Comparison of ENCODE assay signal across 24 mouse cellular contexts in the genomic region with DNA sequence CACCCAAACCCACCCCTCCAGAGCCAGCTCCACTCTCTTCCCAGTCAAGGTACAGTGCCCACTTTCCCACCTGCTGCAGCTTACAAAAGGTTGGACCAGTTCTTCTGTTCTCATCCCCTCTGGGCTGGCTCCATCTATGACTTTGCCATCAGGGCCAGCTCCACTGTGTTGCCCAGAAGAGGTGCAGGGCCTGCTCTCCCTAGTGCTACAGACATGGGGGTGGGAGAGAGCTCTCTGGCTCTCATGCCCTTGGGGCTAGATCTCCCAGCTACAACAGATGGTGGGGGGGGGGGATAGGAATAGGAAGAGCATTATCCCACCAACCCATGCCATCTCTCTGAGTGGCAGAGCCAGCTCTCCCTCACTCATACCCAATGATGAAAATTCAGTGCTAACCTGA.
DNase-seq lines count a peak whose midpoint lies in the region; ATAC-seq and TF ChIP-seq lines count a peak whose summit lies in the region.
"Had no signal": no experiment of that assay in that cellular context is flagged by ENCODE, and none has a peak within 500 bp of the region (broad histone marks: within the 10 kb centered on the region; RNA-seq: fewer than 3 reads in every experiment).

No protein-coding gene starts in this region.

- H3K9ac ChIP-seq in forebrain, embryonic 15.5 days (replicated peaks): no peak overlapping the region
- no peak overlapping the region for H3K9ac ChIP-seq in forebrain, embryonic 14.5 days (ENCODE audit: low read length)
- H3K9ac ChIP-seq in hindbrain, embryonic 12.5 days: no peak overlapping the region
- H3K9ac ChIP-seq in hindbrain, postnatal 0 days (replicated peaks; ENCODE audit: low read length): no peak overlapping the region
- H3K9ac ChIP-seq: embryonic facial prominence, embryonic 13.5 days; heart, embryonic 12.5 days; heart, embryonic 15.5 days; hindbrain, embryonic 14.5 days had no signal

- no peak overlapping the region for H3K27ac ChIP-seq in forebrain, embryonic 15.5 days (replicated peaks)
- no peak overlapping the region for H3K27ac ChIP-seq in forebrain, embryonic 14.5 days (ENCODE audit: low read depth, low read length)
- H3K27ac ChIP-seq in hindbrain, embryonic 12.5 days: no peak overlapping the region
- H3K27ac ChIP-seq in hindbrain, postnatal 0 days: no peak overlapping the region
- H3K27ac ChIP-seq: embryonic facial prominence, embryonic 13.5 days; heart, embryonic 15.5 days; hindbrain, embryonic 10.5 days; hindbrain, embryonic 14.5 days had no signal

- peak; percentile 9 to 13 for DNase-seq in cerebellum, postnatal 14 days
- DNase-seq in cerebellum, postnatal 4 days (ENCODE audit: low spot score in 2 of 2): no peak
- no peak for DNase-seq in forebrain, embryonic 14.5 days (ENCODE audit: low spot score)
- no peak for DNase-seq in hindbrain, postnatal 0 days (ENCODE audit: low spot score)
- DNase-seq: adrenal gland, postnatal 10 days; B cell, adult 2 months; cerebellum, adult 18-20 months; cerebellum, adult 9-10 months; gastrocnemius, postnatal 25 days; heart, adult 18-20 months; heart, postnatal 10 days; heart, postnatal 36 days; kidney, adult 2 months had no signal

- peak; percentile 75 for ATAC-seq in forebrain, embryonic 15.5 days (replicated peaks)
- no peak for ATAC-seq in forebrain, embryonic 14.5 days
- peak; percentile 11; the same call in 1 of the 2 replicates for ATAC-seq in hindbrain, embryonic 12.5 days (ENCODE audit: low FRiP score)
- no peak for ATAC-seq in hindbrain, postnatal 0 days
- ATAC-seq: intestine, postnatal 0 days; Patski had no signal

- H3K4me1 ChIP-seq in forebrain, embryonic 15.5 days: no peaks in the 10 kb centered on the region
- no peaks in the 10 kb centered on the region for H3K4me1 ChIP-seq in forebrain, embryonic 14.5 days (ENCODE audit: control insufficient read depth, insufficient read depth, low read length)
- no peaks in the 10 kb centered on the region for H3K4me1 ChIP-seq in hindbrain, embryonic 12.5 days
- H3K4me1 ChIP-seq in hindbrain, postnatal 0 days (ENCODE audit: insufficient read depth, low read length): no peaks in the 10 kb centered on the region
- H3K4me1 ChIP-seq: embryonic facial prominence, embryonic 13.5 days; heart, embryonic 12.5 days; heart, embryonic 15.5 days; hindbrain, embryonic 10.5 days had no signal

- H3K9me3 ChIP-seq in forebrain, embryonic 15.5 days: no peaks in the 10 kb centered on the region
- H3K9me3 ChIP-seq in forebrain, embryonic 14.5 days (replicated peaks; ENCODE audit: control insufficient read depth, low read length): no peaks in the 10 kb centered on the region
- no peaks in the 10 kb centered on the region for H3K9me3 ChIP-seq in hindbrain, embryonic 12.5 days (replicated peaks)
- no peaks in the 10 kb centered on the region for H3K9me3 ChIP-seq in hindbrain, postnatal 0 days (ENCODE audit: low read length)
- H3K9me3 ChIP-seq: embryonic facial prominence, embryonic 13.5 days; heart, embryonic 12.5 days; heart, embryonic 15.5 days; hindbrain, embryonic 10.5 days had no signal

- no peak overlapping the region for H3K4me2 ChIP-seq in forebrain, embryonic 15.5 days (replicated peaks)
- H3K4me2 ChIP-seq in forebrain, embryonic 14.5 days (ENCODE audit: low read length): no peak overlapping the region
- H3K4me2 ChIP-seq in hindbrain, embryonic 12.5 days (replicated peaks): no peak overlapping the region
- H3K4me2 ChIP-seq in hindbrain, postnatal 0 days (ENCODE audit: low read depth, low read length): no peak overlapping the region
- H3K4me2 ChIP-seq: embryonic facial prominence, embryonic 13.5 days; heart, embryonic 12.5 days; heart, embryonic 15.5 days; hindbrain, embryonic 14.5 days had no signal

- no peaks in the 10 kb centered on the region for H3K36me3 ChIP-seq in forebrain, embryonic 15.5 days
- no peaks in the 10 kb centered on the region for H3K36me3 ChIP-seq in forebrain, embryonic 14.5 days (ENCODE audit: control insufficient read depth, insufficient read depth, low read length)
- no peaks in the 10 kb centered on the region for H3K36me3 ChIP-seq in hindbrain, embryonic 12.5 days
- no peaks in the 10 kb centered on the region for H3K36me3 ChIP-seq in hindbrain, postnatal 0 days (ENCODE audit: insufficient read depth, low read length)
- H3K36me3 ChIP-seq: embryonic facial prominence, embryonic 13.5 days; G1E; heart, embryonic 12.5 days; heart, embryonic 15.5 days; hindbrain, embryonic 10.5 days had no signal

- no peaks in the 10 kb centered on the region for H3K27me3 ChIP-seq in forebrain, embryonic 15.5 days
- H3K27me3 ChIP-seq in forebrain, embryonic 14.5 days (replicated peaks; ENCODE audit: control insufficient read depth, insufficient read depth, low read length): no peaks in the 10 kb centered on the region
- no peaks in the 10 kb centered on the region for H3K27me3 ChIP-seq in hindbrain, embryonic 12.5 days
- no peaks in the 10 kb centered on the region for H3K27me3 ChIP-seq in hindbrain, postnatal 0 days (ENCODE audit: insufficient read depth, low read length)
- H3K27me3 ChIP-seq: CH12.LX; embryonic facial prominence, embryonic 13.5 days; heart, embryonic 12.5 days; heart, embryonic 15.5 days; Patski had no signal

- no peak overlapping the region for H3K4me3 ChIP-seq in forebrain, embryonic 15.5 days
- H3K4me3 ChIP-seq in forebrain, embryonic 14.5 days (ENCODE audit: low read depth, low read length): no peak overlapping the region
- H3K4me3 ChIP-seq in hindbrain, embryonic 12.5 days: no peak overlapping the region
- H3K4me3 ChIP-seq in hindbrain, postnatal 0 days (ENCODE audit: low read length): no peak overlapping the region
- H3K4me3 ChIP-seq: embryonic facial prominence, embryonic 13.5 days; heart, embryonic 12.5 days; heart, embryonic 15.5 days; hindbrain, embryonic 10.5 days had no signal

- TF ChIP-seq CTCF in hindbrain, postnatal 0 days (IDR thresholded peaks at IDR 0.05; ENCODE audit: low read depth): no peak

Comparison
In these comparisons a context has a peak if more than half of its experiments do, and no peak if none do; other contexts are left out.
1. DNase-seq: peak in cerebellum, postnatal 14 days (2 of 2); none in cerebellum, postnatal 4 days (0 of 2), forebrain, embryonic 14.5 days (single experiment) and hindbrain, postnatal 0 days (single experiment).
2. ATAC-seq: peak in forebrain, embryonic 15.5 days (single experiment) and hindbrain, embryonic 12.5 days (single experiment); none in forebrain, embryonic 14.5 days (single experiment) and hindbrain, postnatal 0 days (single experiment).